Mouse (Mus musculus): ENCODE data around the gene Gm36245.
"Not testable (repeated sequence)": the region's sequence is repeated elsewhere in the genome, so short reads cannot be mapped to it uniquely, and the experiment has no call there.

GRCm38 (mm10) chr15:77626471-77626870 is 27.4 kb downstream of the Gm36245 start:
- not testable (repeated sequence) for TF ChIP-seq CTCF (IDR thresholded peaks at IDR 0.05; ENCODE audit: insufficient read depth, low read length); POLR2A (IDR thresholded peaks at IDR 0.05; ENCODE audit: borderline replicate concordance, extremely low read depth, low read depth, low read length)
